Mouse (Mus musculus) erythroblast, embryonic 14.5 days (primary cell): ENCODE measurements at regions not wholly inside any gene's neighbourhood (a gene's known extent, or its start where the extent isn't known, plus 50 kb on each side); places are given as distances from the start of the nearest gene placed in this dataset.

ENCODE experiments used
- H3K27me3 ChIP-seq: 2 replicates; pipeline ENCODE4 v1.6.1; 2012; ENCODE audit warnings: inconsistent platforms; ENCODE audit not compliant: control insufficient read depth
- H3K36me3 ChIP-seq: 2 replicates; pipeline ENCODE4 v1.6.1; 2012; ENCODE audit warnings: mild to moderate bottlenecking, inconsistent platforms; ENCODE audit not compliant: control insufficient read depth
- H3K4me1 ChIP-seq: 2 replicates; pipeline ENCODE4 v1.6.1; 2012; ENCODE audit warnings: inconsistent platforms; ENCODE audit not compliant: control insufficient read depth
- H3K4me3 ChIP-seq: replicated peaks from 2 replicates; pipeline ENCODE3; 2012; ENCODE audit warnings: moderate library complexity, mild to moderate bottlenecking, inconsistent platforms
- H3K9me3 ChIP-seq: 2 replicates; pipeline ENCODE4 v1.6.1; 2012; ENCODE audit warnings: low read length, inconsistent platforms, mixed read lengths; ENCODE audit not compliant: control insufficient read depth
- GATA1 ChIP-seq: IDR thresholded peaks from 2 replicates; pipeline ENCODE4 v1.6.1; 2012; ENCODE audit warnings: low read length, inconsistent platforms, mixed read lengths
- TAL1 ChIP-seq: IDR thresholded peaks from 3 replicates; pipeline ENCODE4 v1.6.1; 2012; ENCODE audit warnings: low read length, inconsistent platforms, mixed read lengths

- Histone ChIP-seq H3K4me1 (no peaks in the 10 kb centered on the region), H3K4me3 (no peak overlapping the region), H3K36me3 (no peaks in the 10 kb centered on the region), H3K27me3 (no peaks in the 10 kb centered on the region), H3K9me3 (no peaks in the 10 kb centered on the region)
- no peak for TF ChIP-seq GATA1
Observed at GRCm38 (mm10) chr16:24092616-24093525, 104.2 kb upstream of the Bcl6 start.

GRCm38 (mm10) chr16:24092136-24092535, 103.5 kb upstream of the Bcl6 start:
- TF ChIP-seq TAL1 = no peak
- TF ChIP-seq GATA1 = no peak
- Histone ChIP-seq H3K9me3 (no peaks in the 10 kb centered on the region), H3K27me3 (no peaks in the 10 kb centered on the region), H3K4me3 (no peak overlapping the region), H3K36me3 (no peaks in the 10 kb centered on the region), H3K4me1 (no peaks in the 10 kb centered on the region)

GRCm38 (mm10) chr16:24090981-24091380, 102.3 kb upstream of the Bcl6 start:
- Histone ChIP-seq H3K4me3 (no peak overlapping the region), H3K4me1 (no peaks in the 10 kb centered on the region), H3K27me3 (no peaks in the 10 kb centered on the region), H3K36me3 (no peaks in the 10 kb centered on the region), H3K9me3 (no peaks in the 10 kb centered on the region)
- TF ChIP-seq GATA1 (no peak), TAL1 (no peak)

- no peak overlapping the region for H3K4me3 ChIP-seq
- H3K9me3 ChIP-seq = no peaks in the 10 kb centered on the region
- H3K36me3 ChIP-seq = no peaks in the 10 kb centered on the region
- no peak for TF ChIP-seq GATA1
- TF ChIP-seq TAL1 = no peak
- no peaks in the 10 kb centered on the region for H3K27me3 ChIP-seq
- H3K4me1 ChIP-seq = no peaks in the 10 kb centered on the region
Observed at GRCm38 (mm10) chr16:24089840-24090762, 101.4 kb upstream of the Bcl6 start.

GRCm38 (mm10) chr16:24083966-24084365, 95.3 kb upstream of the Bcl6 start:
- no peaks in the 10 kb centered on the region for H3K4me1 ChIP-seq
- no peak overlapping the region for H3K4me3 ChIP-seq
- no peak for TF ChIP-seq GATA1
- TF ChIP-seq TAL1 = no peak
- H3K27me3 ChIP-seq = no peaks in the 10 kb centered on the region
- no peaks in the 10 kb centered on the region for H3K9me3 ChIP-seq
- no peaks in the 10 kb centered on the region for H3K36me3 ChIP-seq

- Histone ChIP-seq H3K27me3 (no peaks in the 10 kb centered on the region), H3K9me3 (no peaks in the 10 kb centered on the region), H3K36me3 (no peaks in the 10 kb centered on the region), H3K4me3 (no peak overlapping the region), H3K4me1 (no peaks in the 10 kb centered on the region)
- TF ChIP-seq TAL1 (no peak), GATA1 (no peak)
Observed at GRCm38 (mm10) chr16:24080471-24080870, 91.8 kb upstream of the Bcl6 start.

GRCm38 (mm10) chr16:24078622-24079021, 90.0 kb upstream of the Bcl6 start:
- Histone ChIP-seq H3K36me3 (no peaks in the 10 kb centered on the region), H3K4me1 (no peaks in the 10 kb centered on the region), H3K9me3 (no peaks in the 10 kb centered on the region), H3K27me3 (no peaks in the 10 kb centered on the region), H3K4me3 (no peak overlapping the region)
- TF ChIP-seq TAL1 (no peak), GATA1 (no peak)

- TF ChIP-seq TAL1 = no peak
- TF ChIP-seq GATA1 = no peak
- Histone ChIP-seq H3K9me3 (no peaks in the 10 kb centered on the region), H3K36me3 (no peaks in the 10 kb centered on the region), H3K4me3 (no peak overlapping the region), H3K4me1 (no peaks in the 10 kb centered on the region), H3K27me3 (no peaks in the 10 kb centered on the region)
Observed at GRCm38 (mm10) chr16:24077428-24077827, 88.8 kb upstream of the Bcl6 start.

- H3K36me3 ChIP-seq = no peaks in the 10 kb centered on the region
- TF ChIP-seq GATA1 (no peak), TAL1 (no peak)
- H3K4me1 ChIP-seq = no peaks in the 10 kb centered on the region
Observed at GRCm38 (mm10) chr16:24076799-24077136, 88.1 kb upstream of the Bcl6 start.

More at GRCm38 (mm10) chr16:24076799-24077136, 88.1 kb upstream of the Bcl6 start:
- Histone ChIP-seq H3K4me3 (no peak overlapping the region), H3K27me3 (no peaks in the 10 kb centered on the region), H3K9me3 (no peaks in the 10 kb centered on the region)
